Mouse (Mus musculus): ENCODE results near the gene Bcl2l14. TPM values are rescaled to one million over a fixed set of nuclear protein-coding genes. Genes with fewer than 3 reads are reported as not detected.

Gene Bcl2l14
- 6.2 TPM for polyA plus RNA-seq (2015; fragmentation: Illumina TruSeq; extraction: RNeasy Lipid Tissue Mini Kit (QIAGEN cat#74804); ENCODE audit: insufficient read depth, low replicate concordance)

DNA sequence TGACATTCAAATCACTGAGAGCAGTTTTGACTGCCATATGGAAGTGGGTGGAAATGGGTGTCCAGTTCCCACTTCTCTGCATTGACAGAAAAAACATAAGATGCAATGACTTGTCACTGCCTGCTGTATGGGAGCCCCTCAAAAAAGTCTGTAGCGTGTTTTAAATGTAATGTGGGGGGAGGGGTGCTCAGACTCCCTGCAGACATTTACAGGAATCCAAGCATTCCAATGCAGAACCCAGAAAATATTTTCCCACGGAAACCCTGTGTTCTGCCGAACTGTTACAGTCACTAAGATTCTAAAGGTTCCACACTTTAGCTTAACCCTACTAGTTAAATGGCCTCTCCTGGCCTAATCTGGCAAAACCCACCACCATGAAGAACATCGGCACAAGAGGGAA, at the start of gene Bcl2l14:
Gene Bcl2l14, plus strand, starts transcription at position 301 of the 400 bp plus-strand sequence.

Other genes starting within 250 kb of the Bcl2l14 start
- gene Lrp6, start 170.6 kb downstream of the Bcl2l14 start, polyA plus RNA-seq (2015; fragmentation: Illumina TruSeq; extraction: RNeasy Lipid Tissue Mini Kit (QIAGEN cat#74804); ENCODE audit: insufficient read depth, low replicate concordance), result 38.6 TPM
- 2.1 TPM for gene Mansc1, start 236.2 kb downstream of the Bcl2l14 start, polyA plus RNA-seq (2015; fragmentation: Illumina TruSeq; extraction: RNeasy Lipid Tissue Mini Kit (QIAGEN cat#74804); ENCODE audit: insufficient read depth, low replicate concordance)
- 4.8 TPM for gene Borcs5, start 243.2 kb downstream of the Bcl2l14 start, polyA plus RNA-seq (2015; fragmentation: Illumina TruSeq; extraction: RNeasy Lipid Tissue Mini Kit (QIAGEN cat#74804); ENCODE audit: insufficient read depth, low replicate concordance)